Mouse (Mus musculus) liver, embryonic 14.5 days (tissue): ENCODE measurements at regions not wholly inside any gene's neighbourhood (a gene's known extent, or its start where the extent isn't known, plus 50 kb on each side); places are given as distances from the start of the nearest gene placed in this dataset.

Experiments
- ATAC-seq: fragments of 200-750 bp; cut with Nextera tagmentation; 2 replicates; pipeline ENCODE4 v1.8.0; 2017; ENCODE audit warnings: moderate number of reproducible peaks, mild to moderate bottlenecking, moderate library complexity; ENCODE audit not compliant: insufficient read depth
- DNase-seq, 3 experiments: peaks; one replicate each; pipeline ENCODE4 v3.0.0-alpha.2; 2012 to 2013; ENCODE audit warnings: low read depth in 3 of 3, low spot score in 3 of 3
- H3K27ac ChIP-seq: fragments of 300-500 bp; sonication (generic); 2 replicates; pipeline ENCODE4 v1.5.1; 2014; ENCODE audit warnings: moderate library complexity, mild to moderate bottlenecking, control low read depth, inconsistent platforms
- H3K27me3 ChIP-seq: fragments of 300-500 bp; sonication (generic); 2 replicates; pipeline ENCODE4 v1.6.1; 2014; ENCODE audit warnings: mild to moderate bottlenecking, low read length, moderate library complexity; ENCODE audit not compliant: control insufficient read depth, insufficient read depth
- H3K36me3 ChIP-seq: fragments of 300-500 bp; sonication (generic); replicated peaks from 2 replicates; pipeline ENCODE4 v1.6.1; 2014; ENCODE audit warnings: low read depth; ENCODE audit not compliant: control insufficient read depth, insufficient read depth
- H3K4me1 ChIP-seq, 2 experiments: fragments of 200-500 bp in 1 of 2; fragments of 300-500 bp in 1 of 2; sonication (generic) in 1 of 2; replicated peaks; 2 replicates each; pipeline ENCODE4 v1.6.1; 2012 to 2014; ENCODE audit warnings: antibody characterized with exemption in 1 of 2, inconsistent platforms in 1 of 2, low read length in 1 of 2; ENCODE audit not compliant: control insufficient read depth in 2 of 2, insufficient read depth in 2 of 2
- H3K4me2 ChIP-seq: fragments of 300-500 bp; sonication (generic); 2 replicates; pipeline ENCODE4 v1.6.1; 2014; ENCODE audit warnings: low read depth, mild to moderate bottlenecking, control low read depth, moderate library complexity
- H3K4me3 ChIP-seq, 2 experiments: fragments of 200-500 bp in 1 of 2; fragments of 300-500 bp in 1 of 2; sonication (generic) in 1 of 2; 2 replicates each; pipeline ENCODE4 v1.5.1; 2012 to 2014; ENCODE audit warnings: low read depth in 2 of 2, low read length in 2 of 2, mild to moderate bottlenecking in 2 of 2, control low read depth in 1 of 2, inconsistent platforms in 1 of 2, moderate library complexity in 1 of 2; ENCODE audit not compliant: insufficient read depth in 1 of 2
- H3K9ac ChIP-seq: fragments of 300-500 bp; sonication (generic); replicated peaks from 2 replicates; pipeline ENCODE4 v1.6.1; 2014; ENCODE audit warnings: mild to moderate bottlenecking, control low read depth, moderate library complexity
- H3K9me3 ChIP-seq: fragments of 300-500 bp; sonication (generic); 2 replicates; pipeline ENCODE4 v1.6.1; 2016; ENCODE audit warnings: low read length, mixed read lengths; ENCODE audit not compliant: control insufficient read depth
- CTCF ChIP-seq: IDR thresholded peaks from 2 replicates; pipeline ENCODE4 v1.5.1; 2016; ENCODE audit warnings: antibody characterized with exemption, low read depth, control low read depth
- EP300 ChIP-seq: IDR thresholded peaks from 2 replicates; pipeline ENCODE4 v1.6.1; 2016; ENCODE audit warnings: antibody characterized with exemption, low read depth
- WGBS: fragments of 180-500 bp; shearing (Covaris S2); extraction: QIAGEN DNeasy Blood & Tissue Kit; methylation state at CpG from one replicate; pipeline ENCODE4 v1.1.7; 2014; ENCODE audit not compliant: insufficient replicate concordance; 5-methylcytosine and 5-hydroxymethylcytosine counted together

- Histone ChIP-seq H3K27ac (no peak overlapping the region), H3K27me3 (no peaks in the 10 kb centered on the region), H3K36me3 (no peaks in the 10 kb centered on the region), H3K9me3 (no peaks in the 10 kb centered on the region), H3K4me3 (no peak overlapping the region), H3K4me2 (no peak overlapping the region), H3K9ac (no peak overlapping the region), H3K4me1 (no peaks in the 10 kb centered on the region)
- no peak for ATAC-seq
- 67% methylated on average over 3 of the region's 3 CpGs for WGBS
- DNase-seq, result no peak
- TF ChIP-seq EP300, result no peak
- TF ChIP-seq CTCF, result no peak
These were observed 1976.8 kb upstream of the G6pd2 start for GRCm38 (mm10) chr5:59831836-59832235.

DNA sequence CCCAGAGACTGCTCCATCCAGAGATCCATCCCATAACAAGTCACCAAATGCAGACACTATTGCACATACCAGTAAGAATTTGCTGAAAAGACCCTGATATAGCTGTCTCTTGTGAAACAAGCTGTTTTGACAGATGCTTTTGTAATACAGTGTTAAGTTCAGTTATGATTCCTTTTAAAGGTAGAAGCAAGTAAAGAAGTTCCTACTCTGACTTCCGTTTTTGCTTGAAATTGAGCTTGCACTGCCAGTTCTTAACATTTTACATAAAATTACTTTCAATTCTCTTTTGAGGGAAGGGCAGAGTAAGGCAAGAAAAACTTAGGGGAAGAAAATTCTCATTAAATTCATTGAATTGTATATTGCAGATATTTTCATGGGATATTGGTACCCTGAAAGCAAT, 1962.9 kb upstream of the G6pd2 start:
- TF ChIP-seq CTCF (no peak), EP300 (no peak)
- ATAC-seq (no peak), DNase-seq (no peak)
- WGBS, result 31% methylated on average over 1 of the region's 1 CpGs
- Histone ChIP-seq H3K36me3 (no peaks in the 10 kb centered on the region), H3K9me3 (no peaks in the 10 kb centered on the region), H3K27ac (no peak overlapping the region), H3K9ac (no peak overlapping the region), H3K4me2 (no peak overlapping the region), H3K4me1 (no peaks in the 10 kb centered on the region), H3K27me3 (no peaks in the 10 kb centered on the region), H3K4me3 (no peak overlapping the region)

DNA sequence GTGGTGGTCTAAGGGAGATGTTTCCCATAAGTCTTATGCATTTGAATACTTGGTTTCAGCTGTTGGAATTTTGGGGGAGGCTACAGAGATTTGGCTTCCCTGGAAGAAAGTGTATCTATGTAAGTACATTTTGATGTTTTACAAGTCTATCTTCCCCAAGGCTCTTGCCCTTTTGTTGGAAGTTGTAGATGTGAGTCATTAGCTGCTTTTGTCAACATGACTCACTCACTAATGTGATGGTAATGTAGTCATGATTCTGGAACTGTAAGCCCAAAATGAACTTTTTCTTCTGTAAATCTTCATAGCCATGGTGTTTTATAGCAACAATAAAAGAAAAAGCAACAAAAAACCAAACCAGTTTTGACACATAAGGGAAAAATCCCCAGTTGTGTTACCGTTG, 1961.0 kb upstream of the G6pd2 start:
- H3K4me3 ChIP-seq, result no peak overlapping the region
- ATAC-seq (no peak), DNase-seq (no peak)
- H3K4me2 ChIP-seq, result no peak overlapping the region
- TF ChIP-seq CTCF, result no peak
- no peak for TF ChIP-seq EP300
- WGBS, result 58% methylated on average over 1 of the region's 1 CpGs
- no peaks in the 10 kb centered on the region for H3K27me3 ChIP-seq
- no peak overlapping the region for H3K27ac ChIP-seq
- H3K36me3 ChIP-seq, result no peaks in the 10 kb centered on the region
- no peak overlapping the region for H3K9ac ChIP-seq
- H3K4me1 ChIP-seq, result no peaks in the 10 kb centered on the region
- no peaks in the 10 kb centered on the region for H3K9me3 ChIP-seq

GRCm38 (mm10) chr5:59893952-59894724, 1914.5 kb upstream of the G6pd2 start:
- Histone ChIP-seq H3K4me3 (no peak overlapping the region), H3K4me2 (no peak overlapping the region), H3K4me1 (no peaks in the 10 kb centered on the region), H3K9ac (no peak overlapping the region), H3K27ac (no peak overlapping the region), H3K9me3 (no peaks in the 10 kb centered on the region), H3K36me3 (no peaks in the 10 kb centered on the region), H3K27me3 (no peaks in the 10 kb centered on the region)
- DNase-seq, result no peak
- WGBS, result 63% methylated on average over 6 of the region's 6 CpGs
- TF ChIP-seq EP300 (no peak), CTCF (no peak)
- ATAC-seq, result no peak

DNA sequence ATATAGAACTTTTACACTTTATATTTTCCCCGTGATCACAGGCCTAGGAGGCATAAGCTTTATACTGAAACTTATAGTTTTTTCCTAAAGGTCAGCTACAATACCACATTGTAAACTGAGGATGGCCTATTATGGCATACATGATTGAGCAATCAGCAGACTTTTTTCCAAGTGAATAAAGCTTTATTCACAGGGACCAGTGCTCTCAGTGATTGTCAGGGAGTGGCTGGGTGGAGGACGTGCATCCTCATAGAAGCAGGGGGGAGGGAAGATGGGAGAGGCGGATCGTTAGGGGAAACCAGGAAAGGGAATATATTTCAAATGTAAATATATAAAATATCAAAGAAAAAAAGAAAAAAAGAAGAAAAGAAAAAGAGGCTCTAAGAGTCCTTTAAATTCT, 1886.7 kb upstream of the G6pd2 start:
- Histone ChIP-seq H3K27ac (no peak overlapping the region), H3K36me3 (no peaks in the 10 kb centered on the region), H3K4me1 (no peaks in the 10 kb centered on the region), H3K9me3 (no peaks in the 10 kb centered on the region), H3K4me3 (no peak overlapping the region), H3K27me3 (no peaks in the 10 kb centered on the region), H3K9ac (no peak overlapping the region), H3K4me2 (no peak overlapping the region)
- TF ChIP-seq CTCF (no peak), EP300 (no peak)
- 53% methylated on average over 4 of the region's 4 CpGs for WGBS
- DNase-seq, result no peak
- ATAC-seq, result no peak
